ENCODE assay signal across 13 mouse cellular contexts in genomic region chr1:193422886-193423285, GRCm38 (mm10). TPM values are rescaled to one million over a fixed set of nuclear protein-coding genes. Genes with fewer than 3 reads are reported as not detected.
A peak's percentile ranks its signal among the peaks of the same experiment; 100 is the strongest.
DNase-seq lines count a peak whose midpoint lies in the region; ATAC-seq lines count a peak whose summit lies in the region.
"Had no signal": no experiment of that assay in that cellular context is flagged by ENCODE, and none has a peak within 500 bp of the region (broad histone marks: within the 10 kb centered on the region; RNA-seq: fewer than 3 reads in every experiment).

No protein-coding gene starts in this region.

- no peaks in the 10 kb centered on the region for H3K9me3 ChIP-seq in kidney, embryonic 15.5 days (replicated peaks)
- no peaks in the 10 kb centered on the region for H3K9me3 ChIP-seq in embryonic facial prominence, embryonic 13.5 days
- H3K9me3 ChIP-seq in hindbrain, embryonic 15.5 days: no peaks in the 10 kb centered on the region
- H3K9me3 ChIP-seq in midbrain, embryonic 12.5 days: no peaks in the 10 kb centered on the region
- H3K9me3 ChIP-seq: limb, embryonic 10.5 days had no signal

- no peaks in the 10 kb centered on the region for H3K36me3 ChIP-seq in kidney, embryonic 15.5 days
- H3K36me3 ChIP-seq in embryonic facial prominence, embryonic 13.5 days: no peaks in the 10 kb centered on the region
- H3K36me3 ChIP-seq in hindbrain, embryonic 15.5 days: no peaks in the 10 kb centered on the region
- H3K36me3 ChIP-seq in midbrain, embryonic 12.5 days: no peaks in the 10 kb centered on the region
- H3K36me3 ChIP-seq: limb, embryonic 10.5 days had no signal

- H3K4me2 ChIP-seq in kidney, embryonic 15.5 days: no peak overlapping the region
- H3K4me2 ChIP-seq in embryonic facial prominence, embryonic 13.5 days: no peak overlapping the region
- H3K4me2 ChIP-seq in hindbrain, embryonic 15.5 days: no peak overlapping the region
- H3K4me2 ChIP-seq in midbrain, embryonic 12.5 days (replicated peaks): no peak overlapping the region

- H3K27me3 ChIP-seq in kidney, embryonic 15.5 days: no peaks in the 10 kb centered on the region
- H3K27me3 ChIP-seq in embryonic facial prominence, embryonic 13.5 days: peaks cover 14% of the 10 kb centered on the region
- H3K27me3 ChIP-seq in hindbrain, embryonic 15.5 days: no peaks in the 10 kb centered on the region
- H3K27me3 ChIP-seq in midbrain, embryonic 12.5 days: peaks cover 14% of the 10 kb centered on the region; the same call in 1 of the 2 replicates

- WGBS in kidney, embryonic 15.5 days: 50% methylated on average over 1 of the region's 1 CpGs
- 55% methylated on average over 1 of the region's 1 CpGs for WGBS in embryonic facial prominence, embryonic 13.5 days
- WGBS in hindbrain, embryonic 15.5 days: 58% methylated on average over 1 of the region's 1 CpGs
- WGBS in midbrain, embryonic 12.5 days: 53% methylated on average over 1 of the region's 1 CpGs

- H3K9ac ChIP-seq in kidney, embryonic 15.5 days: no peak overlapping the region
- H3K9ac ChIP-seq in embryonic facial prominence, embryonic 13.5 days: no peak overlapping the region
- H3K9ac ChIP-seq in hindbrain, embryonic 15.5 days: no peak overlapping the region
- H3K9ac ChIP-seq in midbrain, embryonic 12.5 days (replicated peaks): no peak overlapping the region

- H3K4me1 ChIP-seq in kidney, embryonic 15.5 days: peaks cover 40% of the 10 kb centered on the region
- peaks cover 29% of the 10 kb centered on the region for H3K4me1 ChIP-seq in embryonic facial prominence, embryonic 13.5 days
- H3K4me1 ChIP-seq in hindbrain, embryonic 15.5 days (replicated peaks): peaks cover 30% of the 10 kb centered on the region
- H3K4me1 ChIP-seq in midbrain, embryonic 12.5 days: peaks cover 31% of the 10 kb centered on the region

- H3K4me3 ChIP-seq in kidney, embryonic 15.5 days (replicated peaks): no peak overlapping the region
- no peak overlapping the region for H3K4me3 ChIP-seq in embryonic facial prominence, embryonic 13.5 days
- no peak overlapping the region for H3K4me3 ChIP-seq in hindbrain, embryonic 15.5 days
- no peak overlapping the region for H3K4me3 ChIP-seq in midbrain, embryonic 12.5 days
- H3K4me3 ChIP-seq: limb, embryonic 10.5 days had no signal

- ATAC-seq in kidney, embryonic 15.5 days (replicated peaks; ENCODE audit: low FRiP score): no peak
- ATAC-seq in embryonic facial prominence, embryonic 13.5 days (ENCODE audit: insufficient number of reproducible peaks, insufficient read depth, low FRiP score, low TSS enrichment, low read depth): peak; percentile 29; the same call in 1 of the 2 replicates
- peak; percentile 44; the same call in 1 of the 2 replicates for ATAC-seq in hindbrain, embryonic 15.5 days (ENCODE audit: low FRiP score, low read depth)
- ATAC-seq in midbrain, embryonic 12.5 days (ENCODE audit: low FRiP score, low read depth): peak; percentile 64
- no peak for ATAC-seq in activated CD4-positive, CD25-positive, alpha-beta regulatory T cell, adult 4 months
- ATAC-seq: CD4-positive, CD25-positive, alpha-beta regulatory T cell, adult 4 months had no signal

- DNase-seq in kidney, postnatal 10 days: no peak
- no peak for DNase-seq in right cerebral cortex, adult 18-20 months
- no peak for DNase-seq in urinary bladder, postnatal 10 days (ENCODE audit: low spot score)
- DNase-seq: adrenal gland, postnatal 14 days; layer of hippocampus, adult 9-11 months; thymus, postnatal 4 days had no signal

- H3K27ac ChIP-seq in kidney, embryonic 15.5 days: peak overlapping the region; percentile 76
- no peak overlapping the region for H3K27ac ChIP-seq in embryonic facial prominence, embryonic 13.5 days
- H3K27ac ChIP-seq in hindbrain, embryonic 15.5 days (replicated peaks): no peak overlapping the region
- peak overlapping the region; percentile 74 for H3K27ac ChIP-seq in midbrain, embryonic 12.5 days (replicated peaks)
- H3K27ac ChIP-seq: limb, embryonic 10.5 days had no signal

RNA-seq across cellular contexts. Expression of gene Camk1g, which starts 52.8 kb away (rescaled TPM):
- polyA plus RNA-seq in kidney, embryonic 15.5 days (2015; fragmentation: Nextera tagmentation; extraction: Ambion mirVana): 11.0 and 14.0 TPM in 2 replicates
- 22.9 and 23.7 TPM in 2 replicates for polyA plus RNA-seq in embryonic facial prominence, embryonic 13.5 days (2015; fragmentation: Nextera tagmentation; extraction: Ambion mirVana)
- 40.5 and 41.0 TPM in 2 replicates for polyA plus RNA-seq in hindbrain, embryonic 15.5 days (2015; fragmentation: Nextera tagmentation; extraction: Ambion mirVana)
- 28.1 and 28.7 TPM in 2 replicates for polyA plus RNA-seq in midbrain, embryonic 12.5 days (2016; fragmentation: Nextera tagmentation; extraction: Ambion mirVana)
- not detected for polyA plus RNA-seq in activated CD4-positive, CD25-positive, alpha-beta regulatory T cell, adult 4 months (2017; shearing (Covaris generic))
- polyA plus RNA-seq: CD4-positive, CD25-positive, alpha-beta regulatory T cell, adult 4 months had no signal

Comparison
In these comparisons a context has a peak if more than half of its experiments do, and no peak if none do; other contexts are left out.
1. ATAC-seq: peak in embryonic facial prominence, embryonic 13.5 days (single experiment), hindbrain, embryonic 15.5 days (single experiment) and midbrain, embryonic 12.5 days (single experiment); none in kidney, embryonic 15.5 days (single experiment) and activated CD4-positive, CD25-positive, alpha-beta regulatory T cell, adult 4 months (single experiment).
2. H3K27ac ChIP-seq: peak in kidney, embryonic 15.5 days (single experiment) and midbrain, embryonic 12.5 days (single experiment); none in embryonic facial prominence, embryonic 13.5 days (single experiment) and hindbrain, embryonic 15.5 days (single experiment).
3. RNA of gene Camk1g, which starts 52.8 kb away (polyA plus RNA-seq): 40.5 to 41.0 TPM in hindbrain, embryonic 15.5 days, 28.1 to 28.7 TPM in midbrain, embryonic 12.5 days, 22.9 to 23.7 TPM in embryonic facial prominence, embryonic 13.5 days and 11.0 to 14.0 TPM in kidney, embryonic 15.5 days; not detected in activated CD4-positive, CD25-positive, alpha-beta regulatory T cell, adult 4 months; every median in the first group is over 10 times any median in the second.